Mouse (Mus musculus): ENCODE results near the gene Nhej1. TPM values are rescaled to one million over a fixed set of nuclear protein-coding genes. Genes with fewer than 3 reads are reported as not detected.

Gene Nhej1
- polyA plus RNA-seq, 1 experiment from 2014 or later: 3.5 TPM

GRCm38 (mm10) chr1:75142301-75143261, 17.6 kb upstream of the Nhej1 start, which contains the start of the genes Cnppd1 and Retreg2:
TSS of gene Cnppd1 (minus strand) at chr1:75142711.
TSS of gene Retreg2 (plus strand) at chr1:75142778.
- Histone ChIP-seq H3K4me3 (ENCODE audit: low read depth, low read length) (peak within 1 kb of the TSS; percentile 82), H3K36me3 (ENCODE audit: control insufficient read depth, insufficient read depth, low read length) (peaks cover 35% of the 10 kb centered on the region)

GRCm38 (mm10) chr1:75141486-75142190, 16.6 kb upstream of the Nhej1 start:
- peak; percentile 83 for DNase-seq (ENCODE audit: low spot score)
- peak overlapping the region; percentile 82 for H3K4me3 ChIP-seq (ENCODE audit: low read depth, low read length)
- no peak for TF ChIP-seq CTCF (IDR thresholded peaks at IDR 0.05; ENCODE audit: low read depth)
- no peak for TF ChIP-seq EP300 (optimal IDR thresholded peaks at IDR 0.05)

More at GRCm38 (mm10) chr1:75142301-75143261, 17.6 kb upstream of the Nhej1 start, which contains the start of the genes Cnppd1 and Retreg2:
- TF ChIP-seq CTCF (IDR thresholded peaks at IDR 0.05; ENCODE audit: low read depth) (peak; percentile 71), EP300 (optimal IDR thresholded peaks at IDR 0.05) (no peak)
- H3K4me2 ChIP-seq (replicated peaks; ENCODE audit: low read depth): peak within 1 kb of the TSS; percentile 89
- H3K9ac ChIP-seq (ENCODE audit: low read length): peak within 1 kb of the TSS; percentile 88
- WGBS: under 1% methylated on average over 87 of the region's 91 CpGs
- 0 out of 2 replicates have a peak, but pooled peaks cover 3% of the 10 kb centered on the region for H3K4me1 ChIP-seq (replicated peaks; ENCODE audit: control insufficient read depth, insufficient read depth)
- DNase-seq (ENCODE audit: low spot score) (peak; percentile 98), ATAC-seq (ENCODE audit: low FRiP score, low TSS enrichment) (peak; percentile 89)
- no peaks in the 10 kb centered on the region for H3K9me3 ChIP-seq (ENCODE audit: control insufficient read depth, low read length)
- H3K27me3 ChIP-seq (ENCODE audit: control insufficient read depth, insufficient read depth, low read length): no peaks in the 10 kb centered on the region
- peak within 1 kb of the TSS; percentile 96 for H3K27ac ChIP-seq (replicated peaks)

GRCm38 (mm10) chr1:75140601-75141190, 15.7 kb upstream of the Nhej1 start:
- Histone ChIP-seq H3K4me2 (replicated peaks; ENCODE audit: low read depth) (peak overlapping the region; percentile 89), H3K27me3 (ENCODE audit: control insufficient read depth, insufficient read depth, low read length) (no peaks in the 10 kb centered on the region), H3K9ac (ENCODE audit: low read length) (peak overlapping the region; percentile 88), H3K9me3 (ENCODE audit: control insufficient read depth, low read length) (no peaks in the 10 kb centered on the region), H3K4me3 (ENCODE audit: low read depth, low read length) (peak overlapping the region; percentile 82), H3K36me3 (ENCODE audit: control insufficient read depth, insufficient read depth, low read length) (peaks cover 30% of the 10 kb centered on the region), H3K27ac (replicated peaks) (peak overlapping the region; percentile 96), H3K4me1 (replicated peaks; ENCODE audit: control insufficient read depth, insufficient read depth) (0 out of 2 replicates have a peak, but pooled peaks cover 3% of the 10 kb centered on the region)
- no peak; the same call in 1 of the 2 replicates for ATAC-seq (ENCODE audit: low FRiP score, low TSS enrichment)
- DNase-seq (ENCODE audit: low spot score): no peak
- no peak for TF ChIP-seq CTCF (IDR thresholded peaks at IDR 0.05; ENCODE audit: low read depth)
- TF ChIP-seq EP300 (optimal IDR thresholded peaks at IDR 0.05): no peak
- WGBS: 32% methylated on average over 4 of the region's 4 CpGs

More at GRCm38 (mm10) chr1:75141486-75142190, 16.6 kb upstream of the Nhej1 start:
- peak; percentile 61 for ATAC-seq (ENCODE audit: low FRiP score, low TSS enrichment)
- Histone ChIP-seq H3K9ac (ENCODE audit: low read length) (peak overlapping the region; percentile 88), H3K27me3 (ENCODE audit: control insufficient read depth, insufficient read depth, low read length) (no peaks in the 10 kb centered on the region), H3K4me1 (replicated peaks; ENCODE audit: control insufficient read depth, insufficient read depth) (0 out of 2 replicates have a peak, but pooled peaks cover 3% of the 10 kb centered on the region), H3K27ac (replicated peaks) (peak overlapping the region; percentile 96), H3K36me3 (ENCODE audit: control insufficient read depth, insufficient read depth, low read length) (peaks cover 34% of the 10 kb centered on the region), H3K9me3 (ENCODE audit: control insufficient read depth, low read length) (no peaks in the 10 kb centered on the region), H3K4me2 (replicated peaks; ENCODE audit: low read depth) (peak overlapping the region; percentile 89)
- WGBS: under 1% methylated on average over 53 of the region's 53 CpGs

- Histone ChIP-seq H3K27me3 (ENCODE audit: control insufficient read depth, insufficient read depth, low read length) (no peaks in the 10 kb centered on the region), H3K9ac (ENCODE audit: low read length) (no peak overlapping the region), H3K4me2 (replicated peaks; ENCODE audit: low read depth) (no peak overlapping the region), H3K27ac (replicated peaks) (no peak overlapping the region), H3K4me1 (replicated peaks; ENCODE audit: control insufficient read depth, insufficient read depth) (0 out of 2 replicates have a peak, but pooled peaks cover 3% of the 10 kb centered on the region), H3K4me3 (ENCODE audit: low read depth, low read length) (no peak overlapping the region), H3K36me3 (ENCODE audit: control insufficient read depth, insufficient read depth, low read length) (peaks cover 24% of the 10 kb centered on the region), H3K9me3 (ENCODE audit: control insufficient read depth, low read length) (no peaks in the 10 kb centered on the region)
- no peak for TF ChIP-seq CTCF (IDR thresholded peaks at IDR 0.05; ENCODE audit: low read depth)
- WGBS: 96% methylated on average over 2 of the region's 2 CpGs
- ATAC-seq (ENCODE audit: low FRiP score, low TSS enrichment) (no peak), DNase-seq (ENCODE audit: low spot score) (no peak)
These were observed 13.4 kb upstream of the Nhej1 start for GRCm38 (mm10) chr1:75138448-75138847.

DNA sequence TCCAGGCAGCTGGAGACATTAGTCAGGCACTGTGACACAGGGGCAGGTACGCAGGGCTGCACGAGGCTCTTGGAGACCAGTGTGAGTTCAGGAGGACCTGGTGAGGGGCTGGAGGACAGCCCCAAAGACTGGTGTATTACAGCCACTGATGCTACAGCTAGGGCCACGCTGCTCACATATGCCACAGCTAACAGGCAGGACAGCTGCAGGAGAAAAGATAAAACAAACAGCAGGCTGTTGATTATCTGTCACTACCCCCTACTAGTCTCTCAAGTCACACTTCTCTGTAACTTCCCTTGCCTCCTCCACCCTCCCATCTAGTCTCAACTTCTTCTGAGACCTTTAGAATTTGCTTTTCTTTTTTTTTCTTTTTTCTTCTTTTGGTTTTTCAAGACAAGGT, 11.7 kb upstream of the Nhej1 start:
- Histone ChIP-seq H3K36me3 (ENCODE audit: control insufficient read depth, insufficient read depth, low read length) (peaks cover 24% of the 10 kb centered on the region), H3K27me3 (ENCODE audit: control insufficient read depth, insufficient read depth, low read length) (no peaks in the 10 kb centered on the region), H3K9me3 (ENCODE audit: control insufficient read depth, low read length) (no peaks in the 10 kb centered on the region), H3K4me3 (ENCODE audit: low read depth, low read length) (no peak overlapping the region), H3K9ac (ENCODE audit: low read length) (no peak overlapping the region), H3K27ac (replicated peaks) (no peak overlapping the region), H3K4me1 (replicated peaks; ENCODE audit: control insufficient read depth, insufficient read depth) (no peaks in the 10 kb centered on the region), H3K4me2 (replicated peaks; ENCODE audit: low read depth) (no peak overlapping the region)
- ATAC-seq (ENCODE audit: low FRiP score, low TSS enrichment): no peak
- DNase-seq (ENCODE audit: low spot score): no peak
- 65% methylated on average over 3 of the region's 3 CpGs for whole genome bisulfite sequencing
- TF ChIP-seq CTCF (IDR thresholded peaks at IDR 0.05; ENCODE audit: low read depth) (no peak), EP300 (optimal IDR thresholded peaks at IDR 0.05) (no peak)
